Mouse (Mus musculus) lung, adult 2 months (tissue): Measurements from ENCODE around the gene Sdr9c7.

ENCODE experiments used
- CTCF ChIP-seq: fragments of 200-500 bp; IDR thresholded peaks from 2 replicates; pipeline ENCODE4 v1.5.1; 2011; ENCODE audit warnings: mild to moderate bottlenecking, low read length, control low read depth; ENCODE audit not compliant: insufficient read depth
- POLR2A ChIP-seq: fragments of 200-500 bp; IDR thresholded peaks from 2 replicates; pipeline ENCODE4 v1.6.1; 2011; ENCODE audit warnings: low read depth, mild to moderate bottlenecking, control low read depth, low read length, borderline replicate concordance; ENCODE audit errors: extremely low read depth

GRCm38 (mm10) chr10:127907386-127907951 lies 9.2 kb downstream of the Sdr9c7 start:
- TF ChIP-seq CTCF (no peak), POLR2A (no peak)
